Mouse (Mus musculus) heart, embryonic 13.5 days (tissue): ENCODE data around the gene Ccdc85c. TPM values are rescaled to one million over a fixed set of nuclear protein-coding genes. Genes with fewer than 3 reads are reported as not detected.

ENCODE experiments used
- ATAC-seq: fragments of 200-750 bp; cut with Nextera tagmentation; 2 replicates; pipeline ENCODE4 v1.8.0; 2017; ENCODE audit warnings: moderate TSS enrichment; ENCODE audit not compliant: insufficient number of reproducible peaks, low FRiP score, low TSS enrichment; ENCODE audit errors: extremely low read depth
- H3K27ac ChIP-seq: fragments of 300-500 bp; sonication (generic); replicated peaks from 2 replicates; pipeline ENCODE4 v1.5.1; 2015; ENCODE audit warnings: moderate library complexity, mild to moderate bottlenecking, inconsistent platforms
- H3K27me3 ChIP-seq: fragments of 300-500 bp; sonication (generic); replicated peaks from 2 replicates; pipeline ENCODE4 v1.6.1; 2015; ENCODE audit warnings: mild to moderate bottlenecking, inconsistent platforms
- H3K36me3 ChIP-seq: fragments of 300-500 bp; sonication (generic); 2 replicates; pipeline ENCODE4 v1.6.1; 2015; ENCODE audit warnings: mild to moderate bottlenecking, inconsistent platforms
- H3K4me1 ChIP-seq: fragments of 300-500 bp; sonication (generic); 2 replicates; pipeline ENCODE4 v1.6.1; 2015; ENCODE audit warnings: inconsistent platforms
- H3K4me2 ChIP-seq: fragments of 300-500 bp; sonication (generic); 2 replicates; pipeline ENCODE4 v1.6.1; 2015; ENCODE audit warnings: inconsistent platforms, mild to moderate bottlenecking, moderate library complexity
- H3K4me3 ChIP-seq: fragments of 300-500 bp; sonication (generic); 2 replicates; pipeline ENCODE4 v1.5.1; 2015; ENCODE audit warnings: moderate library complexity, mild to moderate bottlenecking, inconsistent platforms
- H3K9ac ChIP-seq: fragments of 300-500 bp; sonication (generic); 2 replicates; pipeline ENCODE4 v1.6.1; 2015; ENCODE audit warnings: inconsistent platforms, mild to moderate bottlenecking, moderate library complexity
- H3K9me3 ChIP-seq: fragments of 300-500 bp; sonication (generic); 2 replicates; pipeline ENCODE4 v1.6.1; 2016; ENCODE audit warnings: inconsistent platforms
- WGBS: fragments of 180-500 bp; shearing (Covaris S2); methylation state at CpG from one replicate; pipeline ENCODE4 v1.1.7; 2015; ENCODE audit warnings: mixed read lengths; 5-methylcytosine and 5-hydroxymethylcytosine counted together
- polyA plus RNA-seq: library from polyadenylated mRNA; unstranded; fragments of >200 nt; fragmentation: Nextera tagmentation; extraction: Ambion mirVana; gene quantifications from 2 replicates; pipeline ENCODE4 v1.2.1, GENCODE M21; 2015

The Ccdc85c gene
- 4.9 and 5.8 TPM in 2 replicates for polyA plus RNA-seq

- H3K27ac ChIP-seq, result peak within 1 kb of the TSS; percentile 80
- H3K9me3 ChIP-seq, result no peaks in the 10 kb centered on the region
- WGBS, result under 1% methylated on average over 104 of the region's 120 CpGs
- H3K27me3 ChIP-seq, result peaks cover 30% of the 10 kb centered on the region
- H3K9ac ChIP-seq, result peak within 1 kb of the TSS; percentile 88
- H3K4me3 ChIP-seq, result peak within 1 kb of the TSS; percentile 81
- H3K4me1 ChIP-seq, result peaks cover 73% of the 10 kb centered on the region
- peak within 1 kb of the TSS; percentile 96 for H3K4me2 ChIP-seq
- no peaks in the 10 kb centered on the region for H3K36me3 ChIP-seq
- peak; percentile 4 for ATAC-seq
Observed at GRCm38 (mm10) chr12:108274661-108275507, at the start of gene Ccdc85c. TSS of gene Ccdc85c (minus strand) at chr12:108275425.

- ATAC-seq, result no peak
- Histone ChIP-seq H3K4me2 (no peak overlapping the region), H3K4me3 (no peak overlapping the region), H3K36me3 (no peaks in the 10 kb centered on the region), H3K4me1 (peaks cover 30% of the 10 kb centered on the region), H3K27ac (no peak overlapping the region), H3K9ac (no peak overlapping the region), H3K9me3 (no peaks in the 10 kb centered on the region), H3K27me3 (peaks cover 68% of the 10 kb centered on the region)
- 17% methylated on average over 8 of the region's 8 CpGs for WGBS
Observed at GRCm38 (mm10) chr12:108320096-108320495, 44.9 kb upstream of the Ccdc85c start.

- peak overlapping the region; percentile 29 for H3K4me3 ChIP-seq
- no peaks in the 10 kb centered on the region for H3K36me3 ChIP-seq
- H3K9ac ChIP-seq, result peak overlapping the region; percentile 29
- peak overlapping the region; percentile 59 for H3K4me2 ChIP-seq
- peaks cover 30% of the 10 kb centered on the region for H3K4me1 ChIP-seq
- H3K27ac ChIP-seq, result no peak overlapping the region
- no peaks in the 10 kb centered on the region for H3K9me3 ChIP-seq
- H3K27me3 ChIP-seq, result peaks cover 76% of the 10 kb centered on the region
- 7% methylated on average over 37 of the region's 37 CpGs for WGBS
- no peak for ATAC-seq
Observed at GRCm38 (mm10) chr12:108318499-108318898, 43.3 kb upstream of the Ccdc85c start.

GRCm38 (mm10) chr12:108317826-108318430 lies 42.7 kb upstream of the Ccdc85c start:
- H3K4me1 ChIP-seq, result peaks cover 30% of the 10 kb centered on the region
- peak overlapping the region; percentile 29 for H3K4me3 ChIP-seq
- peak overlapping the region; percentile 59 for H3K4me2 ChIP-seq
- H3K9me3 ChIP-seq, result no peaks in the 10 kb centered on the region
- H3K27me3 ChIP-seq, result peaks cover 78% of the 10 kb centered on the region
- no peak for ATAC-seq
- H3K36me3 ChIP-seq, result no peaks in the 10 kb centered on the region
- 17% methylated on average over 18 of the region's 18 CpGs for WGBS
- peak overlapping the region; percentile 29 for H3K9ac ChIP-seq
- no peak overlapping the region for H3K27ac ChIP-seq

GRCm38 (mm10) chr12:108317201-108317738 lies 42.0 kb upstream of the Ccdc85c start:
- peaks cover 77% of the 10 kb centered on the region for H3K27me3 ChIP-seq
- H3K9ac ChIP-seq, result no peak overlapping the region
- ATAC-seq, result no peak
- WGBS, result 11% methylated on average over 9 of the region's 9 CpGs
- H3K4me3 ChIP-seq, result no peak overlapping the region
- no peak overlapping the region for H3K4me2 ChIP-seq
- no peaks in the 10 kb centered on the region for H3K9me3 ChIP-seq
- no peak overlapping the region for H3K27ac ChIP-seq
- H3K36me3 ChIP-seq, result no peaks in the 10 kb centered on the region
- peaks cover 30% of the 10 kb centered on the region for H3K4me1 ChIP-seq

GRCm38 (mm10) chr12:108316655-108317054 lies 41.4 kb upstream of the Ccdc85c start:
- Histone ChIP-seq H3K4me2 (no peak overlapping the region), H3K36me3 (no peaks in the 10 kb centered on the region), H3K27ac (no peak overlapping the region), H3K27me3 (peaks cover 71% of the 10 kb centered on the region), H3K9me3 (no peaks in the 10 kb centered on the region), H3K4me1 (peaks cover 30% of the 10 kb centered on the region), H3K4me3 (no peak overlapping the region), H3K9ac (no peak overlapping the region)
- no peak for ATAC-seq
- WGBS, result 38% methylated on average over 6 of the region's 6 CpGs

- Histone ChIP-seq H3K27ac (no peak overlapping the region), H3K36me3 (no peaks in the 10 kb centered on the region), H3K9me3 (no peaks in the 10 kb centered on the region), H3K4me3 (no peak overlapping the region), H3K9ac (no peak overlapping the region), H3K4me1 (peaks cover 30% of the 10 kb centered on the region), H3K27me3 (peaks cover 66% of the 10 kb centered on the region), H3K4me2 (no peak overlapping the region)
- 18% methylated on average over 10 of the region's 10 CpGs for WGBS
- no peak for ATAC-seq
Observed at GRCm38 (mm10) chr12:108315818-108316217, 40.6 kb upstream of the Ccdc85c start.

GRCm38 (mm10) chr12:108313244-108313772 lies 38.1 kb upstream of the Ccdc85c start:
- Histone ChIP-seq H3K27me3 (peaks cover 53% of the 10 kb centered on the region), H3K4me1 (peaks cover 27% of the 10 kb centered on the region), H3K4me3 (no peak overlapping the region), H3K9me3 (no peaks in the 10 kb centered on the region), H3K27ac (no peak overlapping the region), H3K4me2 (no peak overlapping the region), H3K9ac (no peak overlapping the region), H3K36me3 (no peaks in the 10 kb centered on the region)
- WGBS, result 83% methylated on average over 1 of the region's 1 CpGs
- no peak for ATAC-seq

GRCm38 (mm10) chr12:108312432-108312851 lies 37.2 kb upstream of the Ccdc85c start:
- no peak overlapping the region for H3K9ac ChIP-seq
- ATAC-seq, result no peak
- 51% methylated on average over 6 of the region's 6 CpGs for WGBS

GRCm38 (mm10) chr12:108311741-108312290 lies 36.6 kb upstream of the Ccdc85c start:
- no peak overlapping the region for H3K4me3 ChIP-seq
- 85% methylated on average over 27 of the region's 27 CpGs for WGBS
- H3K9ac ChIP-seq, result no peak overlapping the region
- no peak for ATAC-seq
- H3K4me1 ChIP-seq, result peaks cover 18% of the 10 kb centered on the region
- H3K4me2 ChIP-seq, result no peak overlapping the region
- H3K27ac ChIP-seq, result no peak overlapping the region
- H3K9me3 ChIP-seq, result no peaks in the 10 kb centered on the region
- no peaks in the 10 kb centered on the region for H3K36me3 ChIP-seq
- peaks cover 52% of the 10 kb centered on the region for H3K27me3 ChIP-seq

More at GRCm38 (mm10) chr12:108312432-108312851, 37.2 kb upstream of the Ccdc85c start:
- H3K9me3 ChIP-seq, result no peaks in the 10 kb centered on the region
- peaks cover 53% of the 10 kb centered on the region for H3K27me3 ChIP-seq
- H3K4me3 ChIP-seq, result no peak overlapping the region
- peaks cover 20% of the 10 kb centered on the region for H3K4me1 ChIP-seq
- no peak overlapping the region for H3K4me2 ChIP-seq
- no peak overlapping the region for H3K27ac ChIP-seq
- H3K36me3 ChIP-seq, result no peaks in the 10 kb centered on the region

GRCm38 (mm10) chr12:108310456-108311027 lies 35.3 kb upstream of the Ccdc85c start:
- no peak for ATAC-seq

More at GRCm38 (mm10) chr12:108310456-108311027, 35.3 kb upstream of the Ccdc85c start:
- Histone ChIP-seq H3K9me3 (no peaks in the 10 kb centered on the region), H3K4me3 (no peak overlapping the region), H3K4me1 (peaks cover 24% of the 10 kb centered on the region), H3K36me3 (no peaks in the 10 kb centered on the region), H3K9ac (no peak overlapping the region), H3K27me3 (peaks cover 50% of the 10 kb centered on the region), H3K4me2 (no peak overlapping the region), H3K27ac (no peak overlapping the region)
- 64% methylated on average over 7 of the region's 7 CpGs for WGBS
